30 mouse cellular contexts compared by ENCODE assay signal in genomic region chr13:33076247-33076646, GRCm38 (mm10). TPM values are rescaled to one million over a fixed set of nuclear protein-coding genes. Genes with fewer than 3 reads are reported as not detected.
A peak's percentile ranks its signal among the peaks of the same experiment; 100 is the strongest.
DNase-seq lines count a peak whose midpoint lies in the region; ATAC-seq and TF ChIP-seq lines count a peak whose summit lies in the region.
"Had no signal": no experiment of that assay in that cellular context is flagged by ENCODE, and none has a peak within 500 bp of the region (broad histone marks: within the 10 kb centered on the region; RNA-seq: fewer than 3 reads in every experiment).

No protein-coding gene starts in this region.

- TF ChIP-seq CTCF in MEL (IDR thresholded peaks at IDR 0.05 in 2 of 3, conservative IDR thresholded peaks at IDR 0.05 in 1 of 3; ENCODE audit: control insufficient read depth in 1 of 3, insufficient read depth in 1 of 3, low read depth in 2 of 3, low read length in 3 of 3, poor library complexity in 1 of 3, severe bottlenecking in 1 of 3): no peak

- ATAC-seq in megakaryocyte-erythroid progenitor cell, adult 5-6 weeks (replicated peaks; ENCODE audit: low FRiP score, low TSS enrichment, poor library complexity, severe bottlenecking): peak; percentile 65
- ATAC-seq: activated CD4-positive, CD25-positive, alpha-beta regulatory T cell, adult 4 months; forebrain, embryonic 15.5 days; hindbrain, postnatal 0 days; intestine, postnatal 0 days had no signal

- no peak for TF ChIP-seq EP300 in MEL (IDR thresholded peaks at IDR 0.05; ENCODE audit: low read depth in 1 of 2, low read length in 2 of 2)

- H3K4me3 ChIP-seq in MEL (ENCODE audit: control insufficient read depth in 1 of 2, insufficient read depth in 1 of 2, low read depth in 2 of 2, low read length in 2 of 2): no peak overlapping the region
- H3K4me3 ChIP-seq: embryonic facial prominence, embryonic 10.5 days; embryonic facial prominence, embryonic 13.5 days; erythroblast, embryonic 14.5 days; forebrain, embryonic 12.5 days; forebrain, embryonic 15.5 days had no signal

- no peaks in the 10 kb centered on the region for H3K79me2 ChIP-seq in MEL (ENCODE audit: control insufficient read depth, insufficient read depth, low read length, poor library complexity)

- TF ChIP-seq POLR2A in MEL (IDR thresholded peaks at IDR 0.05; ENCODE audit: control insufficient read depth in 1 of 2, insufficient read depth in 1 of 2, low read depth in 1 of 2, low read length in 2 of 2, poor library complexity in 1 of 2): no peak

- no peaks in the 10 kb centered on the region for H3K36me3 ChIP-seq in MEL (ENCODE audit: control insufficient read depth in 1 of 2, insufficient read depth in 2 of 2, low read length in 2 of 2)
- H3K36me3 ChIP-seq: embryonic facial prominence, embryonic 10.5 days; embryonic facial prominence, embryonic 13.5 days; forebrain, embryonic 12.5 days; forebrain, embryonic 15.5 days had no signal

- H3K27ac ChIP-seq in MEL (ENCODE audit: control insufficient read depth, low read depth, low read length): no peak overlapping the region
- H3K27ac ChIP-seq: embryonic facial prominence, embryonic 10.5 days; embryonic facial prominence, embryonic 13.5 days; forebrain, embryonic 12.5 days; forebrain, embryonic 15.5 days; hindbrain, embryonic 14.5 days; hindbrain, postnatal 0 days had no signal

- peak; percentile 26 for DNase-seq in A20 (ENCODE audit: low read depth, low spot score)
- peak; percentile 33 for DNase-seq in MEL (ENCODE audit: low read depth, low spot score)
- peak; percentile 16 for DNase-seq in induced T-regulatory cell, adult 2 months (ENCODE audit: low read depth)
- DNase-seq in gastrocnemius, postnatal 25 days: no peak
- DNase-seq in B cell, adult 2 months: no peak
- no peak for DNase-seq in liver
- DNase-seq: adrenal gland, postnatal 10 days; adrenal gland, postnatal 36 days; cerebellum, adult 2 months; cerebellum, adult 9-11 months; cerebellum, postnatal 25 days; embryo, embryonic 11 days; gastrocnemius, postnatal 36 days; heart, postnatal 36 days had no signal

- no peak overlapping the region for H3K9ac ChIP-seq in MEL (ENCODE audit: control insufficient read depth, low read depth, low read length, poor library complexity, severe bottlenecking)
- H3K9ac ChIP-seq: embryonic facial prominence, embryonic 13.5 days; forebrain, embryonic 12.5 days; forebrain, embryonic 15.5 days; hindbrain, embryonic 14.5 days had no signal

- H3K9me3 ChIP-seq in MEL (replicated peaks; ENCODE audit: insufficient read depth, low read length): no peaks in the 10 kb centered on the region
- H3K9me3 ChIP-seq: embryonic facial prominence, embryonic 10.5 days; embryonic facial prominence, embryonic 13.5 days; forebrain, embryonic 12.5 days; forebrain, embryonic 15.5 days had no signal

- peaks cover 0 to 1% of the 10 kb centered on the region in 2 experiments; a peak in 2 of 4 replicates for H3K27me3 ChIP-seq in MEL (ENCODE audit: control insufficient read depth in 1 of 2, insufficient read depth in 2 of 2, low read length in 2 of 2)
- H3K27me3 ChIP-seq: embryonic facial prominence, embryonic 13.5 days; forebrain, embryonic 12.5 days; forebrain, embryonic 15.5 days had no signal

- no peaks in the 10 kb centered on the region for H3K4me1 ChIP-seq in MEL (ENCODE audit: control insufficient read depth in 1 of 2, insufficient read depth in 2 of 2, low read length in 2 of 2)
- H3K4me1 ChIP-seq: forebrain, embryonic 12.5 days; forebrain, embryonic 15.5 days had no signal

- no peak for TF ChIP-seq RAD21 in MEL (IDR thresholded peaks at IDR 0.05; ENCODE audit: low read depth, low read length)

TF ChIP-seq in MEL, 35 proteins besides CTCF, POLR2A, EP300 and RAD21:
- TF ChIP-seq TBP (IDR thresholded peaks at IDR 0.05; ENCODE audit: low read depth, low read length): no peak
- no peak for TF ChIP-seq SIN3A (IDR thresholded peaks at IDR 0.05; ENCODE audit: low read length)
- no peak for TF ChIP-seq NRF1 (IDR thresholded peaks at IDR 0.05; ENCODE audit: insufficient read depth, low read depth, low read length, poor library complexity, severe bottlenecking)
- TF ChIP-seq ZNF384 (IDR thresholded peaks at IDR 0.05; ENCODE audit: low read depth, low read length): no peak
- no peak for TF ChIP-seq POLR2AphosphoS2 (IDR thresholded peaks at IDR 0.05; ENCODE audit: low read length)
- TF ChIP-seq BHLHE40 (IDR thresholded peaks at IDR 0.05; ENCODE audit: borderline replicate concordance, low read depth, low read length): no peak
- TF ChIP-seq SMC3 (IDR thresholded peaks at IDR 0.05; ENCODE audit: low read depth, low read length): no peak
- TF ChIP-seq USF1 (IDR thresholded peaks at IDR 0.05; ENCODE audit: low read depth, low read length): no peak
- TF ChIP-seq MAFK (IDR thresholded peaks at IDR 0.05; ENCODE audit: borderline replicate concordance, low read depth, low read length): no peak
- TF ChIP-seq POLR2AphosphoS5 (IDR thresholded peaks at IDR 0.05; ENCODE audit: borderline replicate concordance, low read depth, low read length): no peak

RNA-seq across cellular contexts. Expression of gene Serpinb1b, which starts 2.1 kb away (rescaled TPM):
- not detected in 2 replicates for total RNA-seq in MEL (2012; rRNA removed)
- not detected for polyA plus RNA-seq in MEL (2012; ENCODE audit: insufficient read depth in 1 of 2, insufficient read length in 2 of 2, low read depth in 1 of 2, low replicate concordance in 2 of 2, missing spikeins in 1 of 2)
- not detected in 2 replicates for total RNA-seq in megakaryocyte-erythroid progenitor cell, adult 5-6 weeks (2014; fragmentation: Nextera tagmentation)
- total RNA-seq in megakaryocyte-erythroid progenitor cell, adult 5-6 weeks (2017): not detected in 2 replicates
- not detected for total RNA-seq in gastrocnemius, postnatal 25 days (2021)
- total RNA-seq: gastrocnemius, adult 8-10 months; gastrocnemius, postnatal 36 days; granulocyte monocyte progenitor cell, adult 5-6 weeks; heart, adult 8-10 months; heart, postnatal 36 days had no signal
- polyA plus RNA-seq: activated CD4-positive, CD25-positive, alpha-beta regulatory T cell, adult 4 months; erythroblast, embryonic 14.5 days; heart, embryonic 11.5 days; heart, postnatal 0 days; intestine, embryonic 14.5 days had no signal

RNA-seq across cellular contexts. Expression of gene Serpinb9b, which starts 49.0 kb away (rescaled TPM):
- 1.5 and 2.3 TPM in 2 replicates for total RNA-seq in MEL (2012; rRNA removed)
- polyA plus RNA-seq in MEL (2012; ENCODE audit: insufficient read depth in 1 of 2, insufficient read length in 2 of 2, low read depth in 1 of 2, low replicate concordance in 2 of 2, missing spikeins in 1 of 2): 1 to 10 TPM in 1 of 2 experiments, not detected in 1; 3.9 TPM
- not detected in 2 replicates for total RNA-seq in megakaryocyte-erythroid progenitor cell, adult 5-6 weeks (2014; fragmentation: Nextera tagmentation)
- not detected in 2 replicates for total RNA-seq in megakaryocyte-erythroid progenitor cell, adult 5-6 weeks (2017)
- not detected for total RNA-seq in gastrocnemius, postnatal 25 days (2021)
- total RNA-seq: adrenal gland, postnatal 10 days; gastrocnemius, adult 8-10 months; gastrocnemius, postnatal 36 days; granulocyte monocyte progenitor cell, adult 5-6 weeks; hindbrain, postnatal 0 days had no signal
- polyA plus RNA-seq: embryonic facial prominence, embryonic 10.5 days; embryonic facial prominence, embryonic 13.5 days; erythroblast, embryonic 14.5 days had no signal

Comparison
In these comparisons a context has a peak if more than half of its experiments do, and no peak if none do; other contexts are left out.
1. DNase-seq: peak in A20 (single experiment), MEL (single experiment) and induced T-regulatory cell, adult 2 months (single experiment); none in gastrocnemius, postnatal 25 days (single experiment), B cell, adult 2 months (0 of 2) and liver (single experiment).